Mouse (Mus musculus): ENCODE data around the gene Tmem248.

GRCm38 (mm10) chr5:130278011-130278472, 61.2 kb downstream of the Tmem248 start:
- TF ChIP-seq POLR2A (IDR thresholded peaks at IDR 0.05; ENCODE audit: low read depth, low read length) (no peak), CTCF (IDR thresholded peaks at IDR 0.05; ENCODE audit: extremely low read depth, insufficient read length, insufficient replicate concordance, low read depth, low read length) (no peak)
